Mouse (Mus musculus) limb, embryonic 10.5 days (tissue): ENCODE results near the gene Uqcr11. TPM values are rescaled to one million over a fixed set of nuclear protein-coding genes. Genes with fewer than 3 reads are reported as not detected.

Experiments
- DNase-seq: peaks from one replicate; pipeline ENCODE4 v3.0.0-alpha.2; 2017; ENCODE audit warnings: low spot score
- H3K27ac ChIP-seq: fragments of 300-500 bp; sonication (generic); 2 replicates; pipeline ENCODE4 v1.5.1; 2016; ENCODE audit warnings: mild to moderate bottlenecking
- H3K27me3 ChIP-seq: fragments of 300-500 bp; sonication (generic); 2 replicates; pipeline ENCODE4 v1.6.1; 2016; ENCODE audit warnings: low read depth, mild to moderate bottlenecking; ENCODE audit not compliant: poor library complexity, severe bottlenecking
- H3K36me3 ChIP-seq: fragments of 300-500 bp; sonication (generic); 2 replicates; pipeline ENCODE4 v1.6.1; 2016; ENCODE audit warnings: mild to moderate bottlenecking, moderate library complexity
- H3K4me1 ChIP-seq: fragments of 300-500 bp; sonication (generic); 2 replicates; pipeline ENCODE4 v1.6.1; 2016
- H3K4me3 ChIP-seq: fragments of 300-500 bp; sonication (generic); 2 replicates; pipeline ENCODE4 v1.5.1; 2016; ENCODE audit warnings: mild to moderate bottlenecking, moderate library complexity
- H3K9me3 ChIP-seq: fragments of 300-500 bp; sonication (generic); replicated peaks from 2 replicates; pipeline ENCODE4 v1.6.1; 2016; ENCODE audit warnings: mild to moderate bottlenecking
- WGBS: fragments of 180-500 bp; shearing (Covaris S2); methylation state at CpG from one replicate; pipeline ENCODE4 v1.1.7; 2016; 5-methylcytosine and 5-hydroxymethylcytosine counted together
- polyA plus RNA-seq: library from polyadenylated mRNA; unstranded; fragments of >200 nt; fragmentation: Nextera tagmentation; extraction: Ambion mirVana; gene quantifications from 2 replicates; pipeline ENCODE4 v1.2.1, GENCODE M21; 2016

Uqcr11 gene
- polyA plus RNA-seq: 651 and 677 TPM in 2 replicates

GRCm38 (mm10) chr10:80406684-80407501 is at the start of gene Uqcr11:
Gene Uqcr11, minus strand, starts transcription at chr10:80406830.
- peak within 1 kb of the TSS; percentile 73 for H3K27ac ChIP-seq
- H3K27me3 ChIP-seq: no peaks in the 10 kb centered on the region
- no peaks in the 10 kb centered on the region for H3K9me3 ChIP-seq
- peak; percentile 92 for DNase-seq
- peaks cover 66% of the 10 kb centered on the region for H3K36me3 ChIP-seq
- 2% methylated on average over 27 of the region's 27 CpGs for WGBS
- H3K4me1 ChIP-seq: peaks cover 24% of the 10 kb centered on the region
- H3K4me3 ChIP-seq: peak within 1 kb of the TSS; percentile 85

DNA sequence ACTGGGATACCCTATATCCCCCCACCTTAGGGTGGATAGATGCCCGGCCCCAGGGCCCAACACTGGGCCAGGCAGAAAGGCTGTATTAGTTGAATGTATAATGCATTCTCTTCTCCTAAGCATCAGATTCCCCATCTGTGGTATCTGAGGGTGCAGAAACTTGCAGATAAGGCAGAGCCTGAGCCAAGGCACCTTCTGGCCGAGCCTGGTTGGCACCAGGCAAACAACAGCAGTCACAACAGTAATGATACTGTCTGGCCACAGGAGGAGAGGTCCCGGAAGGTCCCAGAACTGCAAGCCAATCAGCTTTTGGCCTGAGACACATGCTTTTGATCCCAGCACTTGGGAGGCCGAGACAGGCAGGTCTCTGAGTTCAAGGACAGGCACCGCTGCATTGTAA is 49.1 kb upstream of the Uqcr11 start:
- Histone ChIP-seq H3K27ac (no peak overlapping the region), H3K4me1 (peaks cover 8% of the 10 kb centered on the region), H3K27me3 (peaks cover 62% of the 10 kb centered on the region), H3K4me3 (no peak overlapping the region), H3K9me3 (no peaks in the 10 kb centered on the region), H3K36me3 (no peaks in the 10 kb centered on the region)
- WGBS: 88% methylated on average over 5 of the region's 5 CpGs
- no peak for DNase-seq

DNA sequence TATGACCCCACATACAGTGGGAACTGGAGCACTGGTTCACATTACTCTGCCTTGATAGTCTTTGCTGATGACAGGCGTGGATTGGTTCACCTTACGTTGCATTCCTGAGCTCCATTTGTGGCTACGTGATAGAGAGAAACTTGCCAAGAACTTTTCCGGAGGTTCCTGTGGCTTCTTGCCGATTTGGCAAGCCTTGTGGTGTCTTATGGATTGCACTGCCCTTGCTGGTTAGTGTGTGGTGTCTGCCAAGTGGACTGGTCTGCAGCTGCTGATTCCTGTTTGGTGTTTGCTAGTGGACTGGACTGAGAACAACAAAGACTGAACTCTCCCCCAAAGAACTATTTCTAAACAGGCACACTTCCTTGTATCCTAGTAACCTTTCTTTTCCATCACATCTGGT is 48.2 kb upstream of the Uqcr11 start:
- no peak overlapping the region for H3K4me3 ChIP-seq
- no peaks in the 10 kb centered on the region for H3K36me3 ChIP-seq
- DNase-seq: no peak
- peaks cover 59% of the 10 kb centered on the region for H3K27me3 ChIP-seq
- 86% methylated on average over 5 of the region's 5 CpGs for WGBS
- peaks cover 12% of the 10 kb centered on the region for H3K4me1 ChIP-seq
- H3K27ac ChIP-seq: no peak overlapping the region
- no peaks in the 10 kb centered on the region for H3K9me3 ChIP-seq

- H3K27ac ChIP-seq: no peak overlapping the region
- 47% methylated on average over 10 of the region's 10 CpGs for WGBS
- no peak for DNase-seq
- H3K9me3 ChIP-seq: no peaks in the 10 kb centered on the region
- no peaks in the 10 kb centered on the region for H3K36me3 ChIP-seq
- H3K27me3 ChIP-seq: peaks cover 56% of the 10 kb centered on the region
- peaks cover 9% of the 10 kb centered on the region; the same call in 1 of the 2 replicates for H3K4me1 ChIP-seq
- no peak overlapping the region for H3K4me3 ChIP-seq
Measured at GRCm38 (mm10) chr10:80453601-80454000, 47.0 kb upstream of the Uqcr11 start.

DNA sequence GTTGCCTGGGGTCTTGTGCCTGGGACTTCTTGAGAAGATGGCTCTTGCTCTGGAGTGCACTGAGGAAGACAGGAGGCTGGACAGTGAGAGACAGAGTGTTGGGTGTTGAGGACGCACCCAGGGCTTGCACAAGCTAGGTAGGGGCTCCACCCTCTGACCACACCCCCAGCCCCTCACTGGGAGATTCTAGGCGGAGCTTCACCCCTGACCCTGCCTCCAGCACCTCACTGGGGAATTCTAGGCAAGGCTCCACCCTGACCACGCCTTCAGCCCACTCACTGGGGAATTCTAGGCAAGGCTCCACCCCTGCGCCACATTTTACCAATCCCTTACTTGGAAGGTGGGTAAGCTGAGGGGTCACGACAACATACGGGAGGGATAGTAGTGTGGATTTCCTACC is 44.0 kb upstream of the Uqcr11 start:
- DNase-seq: no peak
- Histone ChIP-seq H3K27me3 (peaks cover 70% of the 10 kb centered on the region), H3K4me3 (no peak overlapping the region; the same call in 1 of the 2 replicates), H3K27ac (peak overlapping the region; percentile 32; the same call in 1 of the 2 replicates), H3K4me1 (peaks cover 9% of the 10 kb centered on the region; the same call in 1 of the 2 replicates), H3K9me3 (no peaks in the 10 kb centered on the region), H3K36me3 (no peaks in the 10 kb centered on the region)
- whole genome bisulfite sequencing: 4% methylated on average over 6 of the region's 6 CpGs

DNA sequence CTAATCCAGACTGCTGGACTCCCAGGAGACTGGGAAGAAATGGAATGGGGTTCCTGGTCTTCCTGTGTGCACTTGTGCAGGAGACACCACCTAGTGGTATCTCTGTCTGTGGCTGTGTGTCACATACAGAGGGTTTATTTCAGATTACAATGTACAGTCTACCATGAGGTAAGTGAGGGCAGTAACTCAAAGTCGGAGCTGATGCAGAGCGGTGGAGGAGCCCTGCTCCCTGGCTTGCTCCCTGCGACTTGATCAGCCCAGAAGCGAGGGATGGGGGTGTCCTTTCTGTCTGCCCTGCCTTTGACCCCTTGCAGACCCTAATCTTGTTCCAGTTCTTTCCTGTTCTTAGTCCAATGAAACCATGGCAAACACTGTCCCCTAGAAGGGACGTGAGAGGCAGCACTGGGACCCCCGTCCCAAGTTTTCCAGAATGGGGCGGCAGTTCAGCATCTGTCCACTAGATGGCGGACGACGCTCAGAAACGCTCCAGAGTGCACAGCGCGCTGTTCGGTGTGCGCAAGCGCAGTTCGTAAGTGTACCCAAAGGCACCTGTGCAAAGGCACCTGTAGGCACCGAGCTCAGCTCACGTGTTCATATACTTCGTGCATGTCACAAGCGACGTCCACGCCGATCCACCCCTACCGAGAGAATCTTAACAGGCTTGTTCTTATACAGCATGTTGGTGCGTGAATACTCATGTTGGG is 39.4 kb upstream of the Uqcr11 start:
- DNase-seq: peak; percentile 89
- peaks cover 10% of the 10 kb centered on the region for H3K4me1 ChIP-seq
- H3K27ac ChIP-seq: no peak overlapping the region
- peaks cover 63% of the 10 kb centered on the region for H3K27me3 ChIP-seq
- no peaks in the 10 kb centered on the region for H3K36me3 ChIP-seq
- WGBS: 8% methylated on average over 26 of the region's 26 CpGs
- no peaks in the 10 kb centered on the region for H3K9me3 ChIP-seq
- peak overlapping the region; percentile 12; the same call in 1 of the 2 replicates for H3K4me3 ChIP-seq

GRCm38 (mm10) chr10:80445052-80445451 is 38.4 kb upstream of the Uqcr11 start:
- Histone ChIP-seq H3K4me1 (peaks cover 5% of the 10 kb centered on the region), H3K27ac (no peak overlapping the region), H3K27me3 (peaks cover 56% of the 10 kb centered on the region), H3K36me3 (no peaks in the 10 kb centered on the region), H3K9me3 (no peaks in the 10 kb centered on the region), H3K4me3 (no peak overlapping the region)
- no peak for DNase-seq
- WGBS: 29% methylated on average over 1 of the region's 1 CpGs

DNA sequence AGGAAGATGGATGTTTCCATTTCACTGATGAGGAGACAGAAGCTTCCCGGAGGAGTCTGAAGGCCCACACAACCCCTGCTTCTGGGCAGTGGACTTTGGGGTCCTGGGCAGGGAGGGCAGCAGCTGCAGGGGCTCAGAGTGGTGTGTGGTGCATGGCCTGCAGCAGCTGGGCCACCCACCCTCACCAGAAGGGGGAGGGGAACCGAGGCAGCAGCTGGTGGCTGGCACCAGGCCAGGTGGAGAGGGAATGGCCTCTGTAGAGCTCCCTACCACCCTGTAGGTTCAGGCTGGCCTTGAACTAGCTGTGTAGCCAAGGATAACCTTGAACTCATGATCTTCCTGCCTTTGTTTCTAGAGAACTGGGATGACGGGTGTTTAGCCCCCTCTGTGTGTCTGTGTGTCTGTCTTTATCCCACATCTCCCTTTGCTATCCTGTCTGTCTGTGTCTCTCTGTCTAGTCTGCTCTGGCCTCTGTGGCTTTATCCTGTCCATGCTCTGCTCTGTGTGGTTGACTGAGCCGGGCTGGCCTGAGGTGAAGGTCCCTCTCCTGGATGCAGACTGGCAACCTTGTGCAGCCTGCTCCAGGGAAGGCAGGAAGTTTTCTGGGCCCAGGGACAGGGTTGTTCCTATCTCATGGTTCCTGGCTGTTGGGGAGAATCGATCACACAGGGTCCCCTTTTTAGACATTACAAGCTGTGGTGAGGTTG is 37.9 kb upstream of the Uqcr11 start:
- no peaks in the 10 kb centered on the region for H3K36me3 ChIP-seq
- 54% methylated on average over 5 of the region's 5 CpGs for WGBS

DNA sequence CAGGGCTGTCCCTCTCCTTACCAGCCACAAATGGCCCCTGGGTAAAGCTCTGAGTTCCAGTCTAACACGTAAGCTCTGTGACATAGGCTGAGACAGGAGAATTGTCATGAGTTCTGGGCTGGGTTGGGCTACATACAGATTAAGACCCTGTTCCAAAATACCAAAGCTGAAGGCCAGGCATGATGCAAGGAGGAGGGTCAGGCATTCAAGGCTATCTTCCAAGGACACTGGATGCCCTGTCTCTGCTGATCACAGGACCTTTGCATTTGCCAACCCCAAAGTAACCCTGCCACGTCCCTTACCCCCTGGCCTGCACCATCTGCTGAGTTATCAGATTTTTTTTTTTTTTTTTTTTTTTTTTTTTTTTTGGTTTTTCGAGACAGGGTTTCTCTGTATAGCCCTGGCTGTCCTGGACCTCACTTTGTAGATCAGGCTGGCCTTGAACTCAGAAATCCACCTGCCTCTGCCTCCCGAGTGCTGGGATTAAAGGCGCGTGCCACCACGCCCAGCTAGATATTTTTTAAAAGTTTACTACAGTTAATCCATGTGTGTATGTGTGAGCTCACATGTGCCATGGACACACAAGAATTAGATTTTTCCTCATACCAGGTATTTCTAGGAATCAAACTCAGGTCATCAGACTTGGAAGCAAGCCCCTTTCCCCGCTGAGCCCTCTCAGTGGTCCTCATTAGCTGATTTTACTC is 37.1 kb upstream of the Uqcr11 start:
- DNase-seq: no peak
- H3K36me3 ChIP-seq: no peaks in the 10 kb centered on the region
- H3K27me3 ChIP-seq: peaks cover 50% of the 10 kb centered on the region
- peaks cover 5% of the 10 kb centered on the region for H3K4me1 ChIP-seq
- H3K4me3 ChIP-seq: no peak overlapping the region
- no peaks in the 10 kb centered on the region for H3K9me3 ChIP-seq
- H3K27ac ChIP-seq: no peak overlapping the region
- 86% methylated on average over 7 of the region's 8 CpGs for WGBS

More for the DNA sequence above, 37.9 kb upstream of the Uqcr11 start:
- Histone ChIP-seq H3K27ac (no peak overlapping the region), H3K9me3 (no peaks in the 10 kb centered on the region), H3K4me1 (peaks cover 5% of the 10 kb centered on the region), H3K4me3 (no peak overlapping the region), H3K27me3 (peaks cover 56% of the 10 kb centered on the region)
- DNase-seq: no peak

- peaks cover 46% of the 10 kb centered on the region for H3K27me3 ChIP-seq
- DNase-seq: no peak
- WGBS: 56% methylated on average over 2 of the region's 2 CpGs
Measured at GRCm38 (mm10) chr10:80442989-80443388, 36.4 kb upstream of the Uqcr11 start.

DNA sequence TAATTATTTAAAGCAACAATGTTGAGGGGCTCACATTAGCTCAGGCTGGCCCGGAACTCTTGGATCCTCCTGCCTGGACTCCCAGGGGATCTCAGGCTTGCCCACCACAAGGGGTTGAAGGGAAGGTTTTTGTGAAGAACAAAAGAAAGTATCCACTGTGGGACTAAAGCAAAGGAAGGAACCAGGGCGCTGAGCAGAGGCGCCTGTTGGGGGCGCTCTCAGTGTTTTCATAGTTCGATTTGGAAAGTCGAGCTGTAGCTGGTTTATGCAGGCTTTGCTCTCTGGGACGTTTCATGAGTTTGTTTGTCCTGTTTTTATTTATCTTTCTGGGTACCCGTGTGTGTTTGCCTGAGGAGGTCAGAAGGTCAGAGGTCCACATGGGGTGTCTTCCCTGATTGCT is 35.0 kb upstream of the Uqcr11 start:
- Histone ChIP-seq H3K4me3 (no peak overlapping the region), H3K27ac (no peak overlapping the region), H3K4me1 (peaks cover 9% of the 10 kb centered on the region), H3K36me3 (no peaks in the 10 kb centered on the region), H3K9me3 (no peaks in the 10 kb centered on the region), H3K27me3 (peaks cover 41% of the 10 kb centered on the region)
- no peak for DNase-seq
- whole genome bisulfite sequencing: 61% methylated on average over 8 of the region's 8 CpGs

More at GRCm38 (mm10) chr10:80442989-80443388, 36.4 kb upstream of the Uqcr11 start:
- no peaks in the 10 kb centered on the region for H3K36me3 ChIP-seq
- no peak overlapping the region for H3K27ac ChIP-seq
- H3K4me1 ChIP-seq: peaks cover 8% of the 10 kb centered on the region
- H3K4me3 ChIP-seq: no peak overlapping the region
- no peaks in the 10 kb centered on the region for H3K9me3 ChIP-seq

DNA sequence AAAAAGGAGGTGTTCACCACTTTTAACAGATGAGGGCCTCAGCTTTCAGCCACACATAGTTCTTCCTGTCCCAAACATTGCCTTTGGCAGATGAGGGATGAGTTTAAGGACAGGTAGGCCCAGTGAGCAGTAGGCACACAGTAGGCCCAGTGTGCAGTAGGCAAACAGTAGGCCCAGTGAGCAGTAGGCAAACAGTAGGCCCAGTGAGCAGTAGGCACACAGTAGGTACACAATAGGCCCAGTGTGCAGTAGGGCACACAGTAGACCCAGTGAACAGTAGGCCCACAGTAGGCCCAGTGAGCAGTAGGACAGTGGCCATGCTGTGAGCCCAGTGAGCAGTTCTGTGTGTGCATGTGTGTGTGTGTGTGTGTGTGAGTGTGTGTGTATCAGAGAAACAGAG is 33.4 kb upstream of the Uqcr11 start:
- DNase-seq: no peak
- Histone ChIP-seq H3K4me1 (peaks cover 18% of the 10 kb centered on the region), H3K9me3 (no peaks in the 10 kb centered on the region), H3K4me3 (no peak overlapping the region), H3K27ac (no peak overlapping the region), H3K36me3 (no peaks in the 10 kb centered on the region), H3K27me3 (peaks cover 25% of the 10 kb centered on the region)
